Mouse (Mus musculus): ENCODE measurements around the gene Dcst1. TPM values are rescaled to one million over a fixed set of nuclear protein-coding genes. Genes with fewer than 3 reads are reported as not detected.

Dcst1 gene
- polyA plus RNA-seq, 1 experiment = 0.20 TPM

DNA sequence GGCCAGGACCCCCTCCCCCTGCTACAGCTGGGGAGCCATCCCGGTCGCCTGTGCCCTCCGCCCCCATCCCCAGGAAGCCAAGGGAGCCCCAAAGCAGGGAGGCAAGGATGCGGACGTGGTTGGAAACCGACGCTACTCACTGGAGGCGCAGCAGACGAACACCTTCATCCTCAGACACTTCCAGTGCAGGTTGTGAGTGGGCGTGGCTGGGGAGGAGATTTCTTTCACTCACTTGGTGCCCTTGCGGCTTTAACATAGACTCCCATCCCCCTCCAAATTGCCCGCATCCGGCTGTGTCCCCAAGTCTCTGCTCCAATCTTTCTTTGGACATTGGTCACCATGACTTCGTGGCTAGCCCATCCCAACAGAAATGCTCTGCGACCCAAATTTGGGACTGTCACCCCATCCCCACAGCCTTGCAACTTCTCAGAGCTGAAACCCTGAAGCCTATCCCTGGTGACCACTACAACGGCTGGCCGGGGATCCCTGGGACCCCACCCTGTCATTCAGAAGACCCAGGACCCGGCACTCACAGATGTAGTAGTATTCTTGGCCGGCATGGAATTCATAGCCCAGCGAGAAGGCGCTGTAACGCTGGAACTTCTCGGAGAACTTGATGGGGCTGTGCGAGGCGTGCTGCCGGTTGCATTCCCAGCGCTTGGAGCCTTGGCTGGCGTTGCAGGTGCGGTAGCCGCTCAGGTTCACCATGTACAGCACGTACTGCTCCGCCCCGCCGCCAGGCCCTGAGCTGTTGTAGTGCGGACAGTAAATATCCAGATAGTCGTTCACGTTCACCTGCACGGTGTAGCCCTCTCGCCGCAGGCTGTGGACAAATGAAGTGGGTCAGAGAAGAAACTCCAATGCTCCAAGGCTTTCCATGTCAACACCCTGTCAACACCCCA lies 48.9 kb downstream of the Dcst1 start:
- no peak for TF ChIP-seq MYOD1 (IDR thresholded peaks at IDR 0.05; ENCODE audit: control insufficient read depth, insufficient read length, low read depth)
- no peak for TF ChIP-seq CEBPB (IDR thresholded peaks at IDR 0.05; ENCODE audit: low read depth)
- TF ChIP-seq MAX (IDR thresholded peaks at IDR 0.05) = no peak
- no peak for TF ChIP-seq MYOG (IDR thresholded peaks at IDR 0.05; ENCODE audit: control insufficient read depth, extremely low read depth, insufficient read length)
- no peak for TF ChIP-seq USF1 (IDR thresholded peaks at IDR 0.05; ENCODE audit: low read depth)
- no peak for TF ChIP-seq CTCF (IDR thresholded peaks at IDR 0.05; ENCODE audit: control insufficient read depth, insufficient read depth, insufficient read length)
- Histone ChIP-seq H3ac (ENCODE audit: control insufficient read depth, insufficient read length, low read depth) (no peak overlapping the region), H3K79me3 (ENCODE audit: low read depth) (no peaks in the 10 kb centered on the region), H3K36me3 (ENCODE audit: control insufficient read depth, insufficient read depth) (no peaks in the 10 kb centered on the region), H3K79me2 (ENCODE audit: control insufficient read depth, insufficient read depth) (no peaks in the 10 kb centered on the region), H3K4me3 (ENCODE audit: insufficient read depth, poor library complexity, severe bottlenecking) (no peak overlapping the region), H3K27me3 (ENCODE audit: control insufficient read depth, insufficient read depth, insufficient read length) (peaks cover 18% of the 10 kb centered on the region)

DNA sequence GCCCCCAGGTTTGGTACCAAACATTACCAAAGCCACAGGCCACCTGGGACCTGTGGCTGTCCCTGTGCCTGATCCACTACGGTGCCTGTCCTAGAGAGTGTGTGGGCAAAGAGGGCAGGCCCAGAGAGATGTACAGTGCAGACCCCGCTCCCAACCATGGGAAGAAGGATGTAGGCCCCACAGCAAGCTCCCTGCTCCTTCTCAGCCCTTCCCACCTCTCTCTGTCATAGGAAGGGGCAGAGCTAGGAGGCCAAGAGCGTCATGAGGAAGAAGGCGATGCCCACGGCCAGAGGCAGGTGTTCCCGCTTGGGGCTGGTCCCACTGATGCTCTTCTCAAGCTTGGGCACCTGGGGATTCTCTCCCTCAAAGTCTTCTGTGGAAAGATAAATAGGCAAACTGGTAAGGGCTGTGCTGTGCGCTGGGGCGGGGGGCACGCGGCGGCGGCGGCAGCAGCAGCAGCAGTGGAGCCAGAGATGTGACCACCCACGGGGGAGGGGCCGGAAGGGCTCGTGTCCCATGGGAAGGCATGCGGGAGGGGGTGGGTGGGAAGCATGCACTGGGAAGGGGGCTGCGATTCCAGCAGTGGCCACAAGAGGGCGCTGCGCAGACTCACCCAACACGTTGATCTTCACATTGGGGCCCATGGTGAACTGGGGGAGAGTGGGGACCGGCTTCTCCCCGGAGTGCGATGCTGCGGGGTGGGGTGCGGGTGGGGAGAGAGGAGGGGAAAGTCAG lies 49.7 kb downstream of the Dcst1 start:
- H3K27me3 ChIP-seq (ENCODE audit: control insufficient read depth, insufficient read depth, insufficient read length) = peaks cover 9% of the 10 kb centered on the region
- TF ChIP-seq CTCF (IDR thresholded peaks at IDR 0.05; ENCODE audit: control insufficient read depth, insufficient read depth, insufficient read length) (peak; percentile 95), MAX (IDR thresholded peaks at IDR 0.05) (no peak)
- H3K4me3 ChIP-seq (ENCODE audit: insufficient read depth, poor library complexity, severe bottlenecking) = peak overlapping the region; percentile 18
- no peaks in the 10 kb centered on the region for H3K79me2 ChIP-seq (ENCODE audit: control insufficient read depth, insufficient read depth)
- H3K36me3 ChIP-seq (ENCODE audit: control insufficient read depth, insufficient read depth) = no peaks in the 10 kb centered on the region
- no peaks in the 10 kb centered on the region for H3K79me3 ChIP-seq (ENCODE audit: low read depth)
- H3ac ChIP-seq (ENCODE audit: control insufficient read depth, insufficient read length, low read depth) = peak overlapping the region; percentile 36

DNA sequence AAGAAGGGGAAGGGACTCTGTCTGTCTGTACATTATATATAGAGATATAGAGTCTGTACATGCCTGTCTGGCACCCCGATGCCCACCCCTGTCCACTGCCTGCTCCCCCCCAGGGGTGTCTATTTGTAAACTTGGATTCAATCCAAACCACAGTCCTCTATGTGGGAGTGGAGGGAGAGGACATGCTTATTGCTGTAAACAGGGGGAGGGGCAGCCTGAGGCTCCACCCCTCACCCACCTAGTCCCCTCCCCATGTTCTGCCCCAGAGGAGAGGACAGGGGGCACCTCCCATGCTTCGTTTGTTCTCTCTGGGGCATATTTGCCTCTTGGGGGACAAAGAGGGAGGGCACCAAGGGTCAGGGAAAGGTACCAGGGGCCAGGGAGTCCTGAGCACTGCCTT lies 50.3 kb downstream of the Dcst1 start:
- Histone ChIP-seq H3ac (ENCODE audit: control insufficient read depth, insufficient read length, low read depth) (no peak overlapping the region), H3K79me2 (ENCODE audit: control insufficient read depth, insufficient read depth) (no peaks in the 10 kb centered on the region), H3K79me3 (ENCODE audit: low read depth) (no peaks in the 10 kb centered on the region), H3K36me3 (ENCODE audit: control insufficient read depth, insufficient read depth) (no peaks in the 10 kb centered on the region), H3K27me3 (ENCODE audit: control insufficient read depth, insufficient read depth, insufficient read length) (peaks cover 9% of the 10 kb centered on the region), H3K4me3 (ENCODE audit: insufficient read depth, poor library complexity, severe bottlenecking) (no peak overlapping the region)
- TF ChIP-seq CTCF (IDR thresholded peaks at IDR 0.05; ENCODE audit: control insufficient read depth, insufficient read depth, insufficient read length) (no peak), MYOD1 (IDR thresholded peaks at IDR 0.05; ENCODE audit: control insufficient read depth, insufficient read length, low read depth) (no peak), USF1 (IDR thresholded peaks at IDR 0.05; ENCODE audit: low read depth) (no peak), MYOG (IDR thresholded peaks at IDR 0.05; ENCODE audit: control insufficient read depth, extremely low read depth, insufficient read length) (no peak), CEBPB (IDR thresholded peaks at IDR 0.05; ENCODE audit: low read depth) (no peak), FOSL1 (IDR thresholded peaks at IDR 0.05; ENCODE audit: insufficient read depth, low read length, poor library complexity, severe bottlenecking) (no peak), MAX (IDR thresholded peaks at IDR 0.05) (no peak)

DNA sequence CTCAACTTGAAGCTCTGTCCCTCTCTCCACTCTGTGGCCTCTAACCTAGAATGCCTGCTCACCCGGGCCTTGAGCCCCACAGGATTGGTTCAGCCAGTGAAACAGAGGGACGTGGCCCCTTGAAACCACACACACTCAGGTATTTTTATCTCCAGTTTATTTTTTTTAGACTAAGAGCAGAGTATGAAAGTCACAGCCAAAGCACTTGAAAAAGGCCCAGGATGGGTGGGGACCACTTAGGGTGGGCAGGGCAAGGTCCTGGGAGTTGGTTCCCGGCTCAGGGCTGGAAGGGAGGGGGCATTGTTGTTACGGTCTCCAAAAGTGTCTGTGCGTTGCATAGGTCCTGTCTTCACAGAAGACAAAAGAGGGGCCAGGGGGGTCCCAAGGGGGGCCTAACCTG lies 50.7 kb downstream of the Dcst1 start:
- TF ChIP-seq MYOG (IDR thresholded peaks at IDR 0.05; ENCODE audit: control insufficient read depth, extremely low read depth, insufficient read length) (no peak), MAX (IDR thresholded peaks at IDR 0.05) (no peak), MYOD1 (IDR thresholded peaks at IDR 0.05; ENCODE audit: control insufficient read depth, insufficient read length, low read depth) (no peak), CTCF (IDR thresholded peaks at IDR 0.05; ENCODE audit: control insufficient read depth, insufficient read depth, insufficient read length) (no peak), FOSL1 (IDR thresholded peaks at IDR 0.05; ENCODE audit: insufficient read depth, low read length, poor library complexity, severe bottlenecking) (no peak), CEBPB (IDR thresholded peaks at IDR 0.05; ENCODE audit: low read depth) (no peak), USF1 (IDR thresholded peaks at IDR 0.05; ENCODE audit: low read depth) (no peak)
- Histone ChIP-seq H3ac (ENCODE audit: control insufficient read depth, insufficient read length, low read depth) (no peak overlapping the region), H3K27me3 (ENCODE audit: control insufficient read depth, insufficient read depth, insufficient read length) (peaks cover 6% of the 10 kb centered on the region), H3K4me3 (ENCODE audit: insufficient read depth, poor library complexity, severe bottlenecking) (no peak overlapping the region), H3K79me2 (ENCODE audit: control insufficient read depth, insufficient read depth) (no peaks in the 10 kb centered on the region), H3K79me3 (ENCODE audit: low read depth) (no peaks in the 10 kb centered on the region), H3K36me3 (ENCODE audit: control insufficient read depth, insufficient read depth) (no peaks in the 10 kb centered on the region)

DNA sequence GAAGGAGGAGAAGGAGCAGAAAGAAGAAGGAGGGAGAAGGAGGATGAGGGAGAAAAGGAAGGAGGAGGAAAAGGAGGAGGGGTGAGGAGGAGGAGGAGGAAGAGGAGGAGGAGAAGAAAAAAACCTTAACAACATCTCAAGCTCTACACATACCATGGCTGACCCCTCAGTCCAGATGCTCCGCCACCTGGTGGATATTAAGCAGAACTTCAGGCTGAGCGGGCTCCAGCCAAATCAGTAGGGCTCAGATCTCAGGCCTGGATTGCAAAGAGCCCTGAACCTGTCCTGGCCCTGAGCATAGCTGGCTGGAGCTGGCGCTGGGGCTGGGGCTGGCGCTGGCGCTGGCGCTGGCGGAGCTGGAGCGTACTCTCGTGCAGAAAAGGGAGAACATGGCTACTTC lies 57.0 kb downstream of the Dcst1 start:
- H3ac ChIP-seq (ENCODE audit: control insufficient read depth, insufficient read length, low read depth) = no peak overlapping the region
- H3K27me3 ChIP-seq (ENCODE audit: control insufficient read depth, insufficient read depth, insufficient read length) = no peaks in the 10 kb centered on the region
- H3K79me3 ChIP-seq (ENCODE audit: low read depth) = no peaks in the 10 kb centered on the region
- TF ChIP-seq CEBPB (IDR thresholded peaks at IDR 0.05; ENCODE audit: low read depth) (no peak), FOSL1 (IDR thresholded peaks at IDR 0.05; ENCODE audit: insufficient read depth, low read length, poor library complexity, severe bottlenecking) (no peak), MYOD1 (IDR thresholded peaks at IDR 0.05; ENCODE audit: control insufficient read depth, insufficient read length, low read depth) (no peak), MAX (IDR thresholded peaks at IDR 0.05) (no peak), USF1 (IDR thresholded peaks at IDR 0.05; ENCODE audit: low read depth) (no peak), CTCF (IDR thresholded peaks at IDR 0.05; ENCODE audit: control insufficient read depth, insufficient read depth, insufficient read length) (peak; percentile 60), MYOG (IDR thresholded peaks at IDR 0.05; ENCODE audit: control insufficient read depth, extremely low read depth, insufficient read length) (no peak)
- H3K79me2 ChIP-seq (ENCODE audit: control insufficient read depth, insufficient read depth) = no peaks in the 10 kb centered on the region
- H3K36me3 ChIP-seq (ENCODE audit: control insufficient read depth, insufficient read depth) = no peaks in the 10 kb centered on the region
- no peak overlapping the region for H3K4me3 ChIP-seq (ENCODE audit: insufficient read depth, poor library complexity, severe bottlenecking)
